Mouse (Mus musculus) kidney, postnatal 10 days (tissue): ENCODE measurements at regions not wholly inside any gene's neighbourhood (a gene's known extent, or its start where the extent isn't known, plus 50 kb on each side); places are given as distances from the start of the nearest gene placed in this dataset.
A peak's percentile ranks its signal among the peaks of the same experiment; 100 is the strongest.
"Not testable (repeated sequence)": the region's sequence is repeated elsewhere in the genome, so short reads cannot be mapped to it uniquely, and the experiment has no call there.

Experiments used
- DNase-seq: peaks from one replicate; pipeline ENCODE4 v3.0.0; 2021; ENCODE audit warnings: mixed read lengths

DNA sequence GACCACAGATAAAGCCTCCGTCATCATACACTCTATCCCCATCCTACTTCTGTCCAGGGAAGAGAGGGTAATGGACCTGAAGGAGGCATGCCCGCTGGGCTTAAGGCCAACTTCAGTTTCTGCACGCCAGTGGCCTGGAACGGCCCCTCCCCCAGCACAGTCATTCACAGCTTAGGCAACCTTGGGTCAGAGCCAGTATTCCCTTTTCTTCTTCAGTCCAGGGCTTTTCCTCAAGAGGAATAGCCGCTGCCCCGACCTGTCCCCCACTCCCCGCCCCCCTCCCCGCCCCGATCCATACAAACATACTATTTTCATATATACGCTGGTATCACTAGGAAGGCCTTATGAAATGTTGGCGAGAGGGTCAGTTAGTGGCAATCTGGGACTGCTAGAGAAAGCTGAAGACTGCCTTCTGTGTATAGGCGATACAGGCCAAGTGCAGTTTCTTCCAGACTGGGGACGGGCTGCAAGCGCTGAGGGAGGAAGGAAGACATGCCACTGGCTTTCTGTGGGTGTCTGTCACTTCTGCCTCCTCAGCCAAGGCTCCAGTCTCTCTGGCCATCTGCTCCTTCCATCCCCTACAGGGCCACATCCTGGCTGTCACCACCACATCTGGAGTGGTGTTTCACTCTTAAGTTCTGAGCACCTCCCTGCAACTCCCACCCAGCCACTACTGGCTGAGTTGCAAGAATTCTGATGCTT is 113.5 kb upstream of the Lemd2 start:
- DNase-seq: peak; percentile 96

GRCm38 (mm10) chr17:27316711-27317575 is 112.7 kb upstream of the Lemd2 start:
- DNase-seq: no peak

DNA sequence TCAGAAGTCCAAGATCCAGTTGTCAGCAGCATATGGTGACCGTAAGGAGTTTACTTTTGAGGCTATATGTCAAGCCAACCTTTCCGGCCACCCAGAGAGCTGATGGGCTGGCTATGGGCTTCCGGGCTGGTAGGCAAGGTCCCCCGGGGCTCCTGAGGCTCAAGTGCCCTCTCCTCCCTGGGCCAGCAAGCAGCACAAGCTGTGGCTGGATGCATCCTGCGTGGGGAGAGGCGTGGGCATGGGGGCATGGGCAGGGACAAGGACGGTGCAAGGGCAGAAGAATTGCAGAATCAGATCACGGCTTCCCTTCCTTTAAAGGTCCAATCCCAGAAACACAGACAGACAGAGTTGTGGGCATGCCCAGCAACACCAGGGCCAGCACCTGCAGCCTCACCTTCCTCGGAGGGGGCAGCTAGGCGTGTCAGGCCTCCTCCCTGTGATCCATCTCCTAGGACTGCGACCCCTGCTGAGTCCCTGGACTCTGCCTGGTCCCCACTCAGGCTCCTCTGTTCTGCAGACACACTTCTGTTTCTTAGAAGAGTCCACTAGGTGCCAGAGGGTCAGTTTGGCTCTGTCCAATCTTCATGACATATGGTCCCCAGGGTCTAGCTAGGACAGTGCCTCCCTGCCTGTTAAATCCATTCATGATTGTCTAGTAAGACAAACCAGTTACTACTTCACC is 111.8 kb upstream of the Lemd2 start:
- DNase-seq: no peak

DNA sequence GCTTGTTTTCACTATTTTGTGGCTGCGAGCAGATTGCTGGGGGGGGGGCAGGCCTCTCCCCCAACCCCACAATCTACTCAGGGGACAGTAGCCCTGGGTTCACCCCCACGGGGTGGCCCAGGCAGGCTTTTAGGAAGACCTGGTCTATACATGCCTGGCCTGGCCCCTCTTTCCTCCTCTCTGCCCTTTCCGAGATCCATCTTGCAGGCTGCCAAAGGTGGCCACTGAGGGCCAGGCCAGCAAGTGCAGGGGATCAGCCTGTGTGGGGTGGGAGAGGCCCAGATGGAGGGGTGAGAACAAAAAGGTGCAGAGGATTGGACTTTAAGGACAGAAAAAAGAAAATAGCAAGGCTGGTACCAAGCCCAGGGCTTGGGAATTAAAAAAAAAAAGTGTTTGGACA is 111.2 kb upstream of the Lemd2 start:
- no peak for DNase-seq

- DNase-seq: no peak
These were observed 110.6 kb upstream of the Lemd2 start for GRCm38 (mm10) chr17:27314821-27315392.

- DNase-seq: no peak
These were observed 104.7 kb upstream of the Lemd2 start for GRCm38 (mm10) chr17:27308933-27309332.

- DNase-seq: peak; percentile 77
These were observed 100.6 kb upstream of the Lemd2 start for GRCm38 (mm10) chr17:27304842-27305241.

DNA sequence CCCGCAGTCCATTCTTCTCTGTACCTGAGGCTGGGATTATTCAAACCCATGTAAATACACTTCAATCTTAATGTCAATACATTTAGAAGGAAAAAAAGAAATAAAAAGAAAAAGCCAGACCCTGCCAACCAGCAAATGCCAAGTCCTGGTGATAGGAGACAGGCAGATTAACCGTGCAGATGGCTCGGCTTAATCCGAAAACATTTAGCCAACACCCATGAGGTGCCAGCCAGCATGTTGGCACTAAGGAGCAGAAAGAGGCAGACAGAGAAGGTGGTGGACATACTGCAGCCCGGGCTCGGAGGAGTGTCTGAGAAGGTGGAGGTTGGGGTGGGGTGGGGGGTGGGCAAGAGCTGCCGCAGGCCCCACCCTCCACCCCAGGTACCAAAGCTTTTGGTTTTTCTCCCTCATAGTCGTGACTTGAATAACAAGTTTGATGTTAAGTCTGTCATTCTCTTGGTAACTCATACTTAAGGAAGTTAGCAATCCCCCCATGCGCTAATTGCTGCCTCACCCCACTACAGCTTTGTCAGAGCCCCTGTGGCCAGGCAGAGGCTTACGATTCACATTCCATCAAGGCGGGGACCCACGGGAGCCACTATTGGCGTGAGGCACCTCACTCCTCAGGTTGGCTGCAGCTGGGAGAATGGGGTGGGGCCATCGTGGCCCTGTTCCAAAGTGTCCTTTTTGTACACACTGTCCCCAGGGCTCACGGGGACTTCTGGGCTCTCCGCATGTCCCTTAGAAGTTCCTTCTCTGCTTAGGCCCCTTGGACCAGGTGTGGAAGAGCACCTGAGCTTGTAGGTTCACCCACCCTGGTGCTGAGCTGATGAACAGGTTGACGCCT is 99.6 kb upstream of the Lemd2 start:
- DNase-seq: peak; percentile 37

GRCm38 (mm10) chr17:27303061-27303460 is 98.8 kb upstream of the Lemd2 start:
- no peak for DNase-seq

GRCm38 (mm10) chr17:27301376-27301775 is 97.1 kb upstream of the Lemd2 start:
- no peak for DNase-seq

DNA sequence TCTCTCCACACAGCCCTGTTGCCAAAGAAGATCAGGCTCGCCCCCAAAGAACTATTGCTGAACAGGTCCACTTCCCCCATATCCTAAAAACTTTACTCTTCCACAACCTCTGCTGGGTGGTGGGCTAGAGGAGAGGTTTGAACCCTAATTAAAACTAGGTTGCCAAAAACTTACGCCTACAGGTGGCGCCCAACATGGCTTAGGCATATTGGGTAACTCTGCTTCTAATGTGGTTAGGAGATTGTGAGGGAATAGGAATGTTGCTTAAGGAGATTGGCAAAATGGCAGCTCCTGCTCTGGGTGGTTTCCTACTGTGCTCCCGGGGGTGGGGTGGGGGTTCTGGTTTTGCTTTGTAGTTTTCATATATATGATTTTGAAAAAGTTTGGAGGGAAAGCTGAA is 95.0 kb upstream of the Lemd2 start:
- DNase-seq: no peak

GRCm38 (mm10) chr17:27298351-27298750 is 94.1 kb upstream of the Lemd2 start:
- DNase-seq: no peak

DNA sequence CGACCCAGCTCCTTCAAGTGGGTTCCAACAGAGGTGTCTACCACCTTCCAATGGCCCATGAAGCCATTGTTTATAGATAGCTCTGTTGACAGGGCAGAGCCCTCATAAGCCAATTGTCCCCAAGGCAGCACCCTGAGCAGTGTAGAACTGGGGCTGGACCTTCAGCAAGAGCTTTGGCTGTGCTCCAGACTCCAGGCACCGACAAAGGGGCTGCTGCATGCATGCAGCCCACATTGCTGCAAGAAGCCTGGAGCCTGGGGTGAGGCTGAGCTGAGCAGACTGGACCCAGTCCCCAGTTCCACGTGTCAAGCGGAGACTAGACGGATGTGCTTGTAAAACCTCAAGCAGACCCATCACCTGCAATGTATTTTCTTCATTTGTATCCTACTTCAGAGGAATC is 91.9 kb upstream of the Lemd2 start:
- DNase-seq: peak; percentile 27

- DNase-seq: peak; percentile 73
These were observed 89.9 kb upstream of the Lemd2 start for GRCm38 (mm10) chr17:27294208-27294604.

- DNase-seq: peak; percentile 31
These were observed 89.4 kb upstream of the Lemd2 start for GRCm38 (mm10) chr17:27293586-27294207.

DNA sequence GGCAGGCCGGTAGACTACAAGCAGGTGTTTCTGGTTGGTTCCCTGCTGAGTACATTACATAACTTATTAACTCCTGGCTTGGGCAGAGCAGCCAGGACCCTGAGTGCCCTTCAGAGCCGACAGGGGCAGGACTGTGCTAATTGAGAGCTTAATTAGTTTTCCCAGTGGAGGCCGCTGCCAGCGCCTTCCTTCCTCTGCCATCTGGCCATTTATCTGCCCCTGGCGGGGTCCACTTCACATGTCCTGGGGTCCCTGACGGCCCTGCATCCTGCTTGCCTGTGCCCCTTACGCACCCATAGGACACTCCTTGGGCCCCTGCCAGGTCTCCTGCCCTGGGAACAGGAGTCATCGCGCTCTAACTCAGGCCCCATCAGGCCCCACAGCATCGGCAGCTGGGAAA is 87.4 kb upstream of the Lemd2 start:
- DNase-seq: peak; percentile 80

DNA sequence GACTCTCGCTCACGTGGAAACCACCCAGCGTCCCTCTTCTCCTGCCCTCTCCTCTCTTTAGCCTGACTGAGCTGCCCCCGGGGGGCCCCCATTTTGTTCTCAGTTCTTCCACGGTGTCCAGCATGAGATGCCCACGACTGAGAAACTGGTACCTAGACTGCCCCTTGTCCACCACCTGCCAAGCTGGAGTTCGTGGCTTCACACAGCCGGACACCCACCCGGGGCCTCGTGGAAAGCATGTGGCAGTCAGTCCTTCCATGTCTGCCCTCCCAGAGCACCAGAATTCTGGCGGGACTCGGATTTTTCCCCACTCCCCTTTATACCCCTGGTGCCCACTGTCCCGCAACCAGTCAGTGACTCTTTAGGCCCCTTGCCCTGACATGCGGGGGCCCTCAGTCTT is 86.9 kb upstream of the Lemd2 start:
- no peak for DNase-seq

- DNase-seq: peak; percentile 16
These were observed 86.0 kb upstream of the Lemd2 start for GRCm38 (mm10) chr17:27290311-27290710.

GRCm38 (mm10) chr17:27289804-27290203 is 85.5 kb upstream of the Lemd2 start:
- DNase-seq: not testable (repeated sequence)

DNA sequence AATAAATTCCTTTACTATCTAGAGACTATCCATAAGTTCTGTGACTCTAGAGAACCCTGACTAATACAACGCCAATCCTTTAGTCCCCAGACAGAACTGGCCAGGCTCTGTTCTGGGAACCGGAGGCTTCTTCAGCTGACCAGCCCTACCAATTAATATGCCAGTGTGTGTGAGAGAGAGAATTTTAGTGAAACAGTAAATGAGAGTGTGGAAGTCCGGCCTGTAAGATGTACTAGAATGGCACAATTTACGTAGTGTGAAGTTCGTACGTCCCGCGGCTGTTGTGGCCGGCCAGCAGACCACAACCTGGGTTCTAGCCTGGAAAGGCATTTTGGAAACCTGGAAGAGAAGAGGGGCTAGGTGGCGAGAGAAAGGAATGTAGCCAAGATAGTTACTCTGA is 83.7 kb upstream of the Lemd2 start:
- not testable (repeated sequence) for DNase-seq

DNA sequence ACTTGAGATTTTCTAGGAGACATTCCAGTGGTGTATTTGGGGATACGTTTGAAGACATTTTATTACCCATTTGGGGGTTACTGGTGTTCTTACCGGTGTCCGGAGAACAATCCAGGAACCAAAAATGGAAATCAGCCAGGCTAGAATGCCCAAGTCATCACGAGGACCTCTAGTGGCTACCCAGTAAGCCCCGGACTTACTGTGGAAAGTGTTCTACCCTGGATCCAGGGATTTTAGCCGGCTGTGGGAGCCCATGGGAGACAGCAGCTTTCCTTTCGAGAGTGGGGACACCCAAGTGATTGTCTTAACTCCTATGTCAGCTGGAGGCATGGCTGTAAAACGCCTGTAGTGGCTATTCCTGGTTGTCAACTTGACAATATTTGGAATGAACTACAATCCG is 77.0 kb upstream of the Lemd2 start:
- DNase-seq: no peak
